Mouse (Mus musculus) natural killer cell, adult 2 months (primary cell): ENCODE measurements around the gene Ttc27.

ENCODE experiments used
- DNase-seq, 2 experiments: peaks; one replicate each; pipeline ENCODE4 v3.0.0; 2022; ENCODE audit warnings: low spot score in 2 of 2

The Ttc27 gene

GRCm38 (mm10) chr17:74879768-74880167 is 162.2 kb downstream of the Ttc27 start:
- no peak for DNase-seq

GRCm38 (mm10) chr17:74887039-74887438 is 169.5 kb downstream of the Ttc27 start:
- no peak for DNase-seq

- no peak for DNase-seq
Measured at GRCm38 (mm10) chr17:74888836-74889534, 171.5 kb downstream of the Ttc27 start.

GRCm38 (mm10) chr17:74889535-74890117 is 172.1 kb downstream of the Ttc27 start:
- no peak for DNase-seq

GRCm38 (mm10) chr17:74902453-74902852 is 184.9 kb downstream of the Ttc27 start:
- DNase-seq, result no peak

GRCm38 (mm10) chr17:74903411-74904331 is 186.1 kb downstream of the Ttc27 start:
- no peak for DNase-seq

GRCm38 (mm10) chr17:74904332-74904687 is 186.8 kb downstream of the Ttc27 start:
- DNase-seq, result no peak

GRCm38 (mm10) chr17:74904956-74905355 is 187.4 kb downstream of the Ttc27 start:
- no peak for DNase-seq

- DNase-seq, result no peak
Measured at GRCm38 (mm10) chr17:74912995-74913394, 195.5 kb downstream of the Ttc27 start.
